ENCODE assay signal across 8 mouse cellular contexts in the genomic region with DNA sequence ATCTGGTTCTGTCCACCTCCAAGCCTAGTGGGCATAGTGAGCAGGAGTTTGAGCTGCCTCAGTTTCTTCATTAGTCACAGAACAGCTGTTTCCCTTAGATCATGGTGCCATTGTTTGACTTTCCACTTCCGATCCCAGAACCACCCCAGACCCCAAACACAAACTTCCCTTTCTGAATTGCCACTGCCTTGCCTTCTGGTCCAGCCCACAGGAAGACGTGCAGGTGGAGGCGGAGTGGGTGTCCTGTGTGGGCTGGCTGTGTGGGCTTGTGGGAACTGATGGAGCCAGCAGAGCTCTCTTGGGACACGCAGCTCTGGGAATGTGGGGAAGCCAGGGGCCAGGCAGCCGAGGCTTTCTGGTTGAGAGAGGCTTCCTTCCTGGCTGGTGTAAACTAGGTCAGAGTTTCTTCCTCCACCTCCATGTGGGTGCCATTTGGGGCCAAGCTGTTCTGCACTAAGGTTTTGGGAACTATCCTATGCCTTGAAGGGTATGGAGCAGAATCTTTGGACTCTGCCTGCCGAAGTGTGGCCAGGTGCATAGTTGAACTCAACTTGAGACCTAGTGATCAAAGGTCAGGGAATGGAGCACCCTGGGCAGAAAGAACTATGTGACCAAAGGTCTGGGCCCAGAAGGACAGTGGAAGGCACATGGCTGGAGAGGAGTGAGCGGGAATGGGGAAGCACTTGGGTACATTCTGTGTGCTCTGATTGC. TPM values are rescaled to one million over a fixed set of nuclear protein-coding genes. Genes with fewer than 3 reads are reported as not detected.
A peak's percentile ranks its signal among the peaks of the same experiment; 100 is the strongest.
DNase-seq lines count a peak whose midpoint lies in the region; TF ChIP-seq lines count a peak whose summit lies in the region.

No protein-coding gene starts in this region.

- no peaks in the 10 kb centered on the region for H3K27me3 ChIP-seq in cerebellum, adult 2 months (ENCODE audit: control insufficient read depth, insufficient read depth, low read length)
- no peaks in the 10 kb centered on the region for H3K27me3 ChIP-seq in kidney, adult 2 months (replicated peaks; ENCODE audit: control insufficient read depth, insufficient read depth, low read length)

- WGBS in cerebellum, adult 2 months = 57% methylated on average over 7 of the region's 7 CpGs
- 46% methylated on average over 7 of the region's 7 CpGs for WGBS in kidney, adult 2 months
- 56% methylated on average over 7 of the region's 7 CpGs for WGBS in olfactory bulb, adult 2 months

- peaks cover 54% of the 10 kb centered on the region for H3K4me1 ChIP-seq in cerebellum, adult 2 months (ENCODE audit: control insufficient read depth, insufficient read depth, low read length)
- H3K4me1 ChIP-seq in kidney, adult 2 months (ENCODE audit: control insufficient read depth, insufficient read depth, low read length) = peaks cover 46% of the 10 kb centered on the region
- H3K4me1 ChIP-seq in olfactory bulb, adult 2 months (ENCODE audit: control insufficient read depth, insufficient read depth, low read length) = peaks cover 54% of the 10 kb centered on the region

- no peak for TF ChIP-seq POLR2A in cerebellum, adult 2 months (IDR thresholded peaks at IDR 0.05; ENCODE audit: borderline replicate concordance, insufficient read depth, low read length)
- TF ChIP-seq POLR2A in kidney, adult 2 months (IDR thresholded peaks at IDR 0.05; ENCODE audit: low read depth, low read length) = no peak
- no peak for TF ChIP-seq POLR2A in olfactory bulb, adult 2 months (IDR thresholded peaks at IDR 0.05; ENCODE audit: insufficient read depth, low read depth, low read length)

- no peaks in the 10 kb centered on the region; the same call in 1 of the 2 replicates for H3K36me3 ChIP-seq in kidney, adult 2 months (ENCODE audit: control insufficient read depth, insufficient read depth, low read length)

- no peak for TF ChIP-seq CTCF in cerebellum, adult 2 months (IDR thresholded peaks at IDR 0.05; ENCODE audit: borderline replicate concordance, insufficient read depth, low read depth, low read length)
- no peak for TF ChIP-seq CTCF in kidney, adult 2 months (conservative IDR thresholded peaks at IDR 0.05; ENCODE audit: insufficient read depth, insufficient read length, low read depth, low read length)
- TF ChIP-seq CTCF in olfactory bulb, adult 2 months (IDR thresholded peaks at IDR 0.05; ENCODE audit: insufficient read depth, low read depth, low read length) = no peak

- peak in 1 of 2 experiments; percentile 42 for DNase-seq in cerebellum, adult 2 months
- no peak for DNase-seq in cerebellum, adult 11 months
- DNase-seq in thymus, postnatal 25 days = peak; percentile 36
- no peak for DNase-seq in thymus, postnatal 0 days (ENCODE audit: low spot score)
- peak; percentile 93 for DNase-seq in kidney, adult 2 months
- no peak for DNase-seq in gastrocnemius, postnatal 4 days (ENCODE audit: low spot score in 2 of 2)
- DNase-seq in ovary, postnatal 36 days (ENCODE audit: low spot score) = no peak

- peak overlapping the region; percentile 66 for H3K27ac ChIP-seq in cerebellum, adult 2 months (ENCODE audit: insufficient read depth, low read length)
- peak overlapping the region; percentile 90 for H3K27ac ChIP-seq in kidney, adult 2 months (ENCODE audit: insufficient read depth, low read depth, low read length)
- H3K27ac ChIP-seq in olfactory bulb, adult 2 months (ENCODE audit: insufficient read depth, low read depth, low read length) = peak overlapping the region; percentile 16; the same call in 1 of the 2 replicates

- no peak overlapping the region for H3K4me3 ChIP-seq in cerebellum, adult 2 months (replicated peaks; ENCODE audit: insufficient read depth, low read depth, low read length)
- H3K4me3 ChIP-seq in kidney, adult 2 months (ENCODE audit: insufficient read depth, low read depth, low read length) = no peak overlapping the region
- 0 out of 2 replicates have a peak overlapping the region, but pooled peaks have one; percentile 11 for H3K4me3 ChIP-seq in olfactory bulb, adult 2 months (ENCODE audit: insufficient read depth, low read depth, low read length)

RNA-seq across cellular contexts. Expression of gene Litaf, which starts 3.9 kb away (rescaled TPM):
- 60.7 and 82.3 TPM in 2 replicates for polyA plus RNA-seq in cerebellum, adult 2 months (2012; rRNA removed)
- 36.7 and 38.5 TPM in 2 replicates for polyA plus RNA-seq in thymus, postnatal 0 days (2015; fragmentation: Nextera tagmentation; extraction: Ambion mirVana)
- 125 and 145 TPM in 2 replicates for polyA plus RNA-seq in kidney, adult 2 months (2012; rRNA removed)
- polyA plus RNA-seq in olfactory bulb, adult 2 months (2012; ENCODE audit: insufficient read depth, insufficient read length, low replicate concordance, missing spikeins) = not detected in 2 replicates
- total RNA-seq in gastrocnemius, postnatal 4 days (2021) = 10 to 100 TPM; 49.1 to 53.1 TPM

RNA-seq across cellular contexts. Expression of gene Snn, which starts 9.1 kb away (rescaled TPM):
- 124 and 138 TPM in 2 replicates for polyA plus RNA-seq in cerebellum, adult 2 months (2012; rRNA removed)
- 46.4 and 51.8 TPM in 2 replicates for polyA plus RNA-seq in thymus, postnatal 0 days (2015; fragmentation: Nextera tagmentation; extraction: Ambion mirVana)
- 67.2 and 71.2 TPM in 2 replicates for polyA plus RNA-seq in kidney, adult 2 months (2012; rRNA removed)
- polyA plus RNA-seq in olfactory bulb, adult 2 months (2012; ENCODE audit: insufficient read depth, insufficient read length, low replicate concordance, missing spikeins) = 106 TPM in 1 of 2 replicates, not detected in the other
- total RNA-seq in gastrocnemius, postnatal 4 days (2021) = 10 to 100 TPM; 27.8 to 31.6 TPM

Comparison
In these comparisons a context has a peak if more than half of its experiments do, and no peak if none do; other contexts are left out.
1. DNase-seq: peak in thymus, postnatal 25 days (single experiment) and kidney, adult 2 months (single experiment); none in cerebellum, adult 11 months (single experiment), thymus, postnatal 0 days (single experiment), gastrocnemius, postnatal 4 days (0 of 2) and ovary, postnatal 36 days (single experiment).
2. H3K27ac ChIP-seq: peak in every context shown above with its lines; median percentile 90 in kidney, adult 2 months; 66 in cerebellum, adult 2 months; 16 in olfactory bulb, adult 2 months.